Mouse (Mus musculus): Measurements from ENCODE around the gene Camk2g.

DNA sequence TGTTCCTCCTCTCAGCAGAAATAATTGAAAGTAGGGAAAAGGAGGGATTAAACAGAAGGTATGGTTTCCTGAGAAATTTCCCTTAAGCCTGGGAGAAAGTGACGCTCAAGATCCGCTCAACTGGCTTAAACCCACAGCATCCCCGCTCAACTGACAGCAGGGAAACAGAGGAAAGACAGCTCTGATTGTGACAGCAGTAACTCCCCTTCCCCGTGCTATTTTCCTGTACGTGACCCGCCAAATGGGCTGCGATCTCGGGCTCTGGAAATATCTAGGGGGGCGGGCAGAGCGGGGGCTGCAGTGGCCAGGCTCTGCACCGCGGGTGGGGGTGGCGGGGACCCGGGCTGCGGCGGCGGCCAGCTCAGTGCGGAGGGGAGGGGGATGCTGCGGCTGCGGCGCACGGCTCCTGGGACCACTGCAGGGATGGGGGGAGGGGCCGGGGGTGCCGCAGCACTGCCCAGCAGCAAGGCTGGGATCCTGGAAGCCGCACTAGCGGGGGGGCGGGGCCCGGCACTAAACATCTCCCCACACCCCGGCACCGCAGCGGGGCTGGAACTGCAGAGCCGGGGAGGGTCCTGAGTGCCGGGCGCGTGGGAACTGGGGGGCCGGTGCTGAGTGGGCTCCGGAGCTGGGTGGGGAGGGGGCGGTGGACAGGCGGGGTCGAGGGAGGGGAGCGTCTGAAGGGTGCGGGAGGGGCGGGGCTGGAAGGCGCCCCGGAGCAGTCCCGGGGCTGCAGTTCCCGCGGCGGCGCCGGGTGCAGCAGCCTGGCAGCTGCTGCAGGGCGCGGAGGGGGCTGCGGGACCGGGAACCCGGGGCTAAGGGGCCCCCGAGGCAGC, 748 bp downstream of the Camk2g start:
- TF ChIP-seq POLR2A (IDR thresholded peaks at IDR 0.05; ENCODE audit: insufficient read depth, low read length) (no peak), CTCF (IDR thresholded peaks at IDR 0.05; ENCODE audit: low read depth, low read length) (no peak), EP300 (IDR thresholded peaks at IDR 0.05; ENCODE audit: insufficient read depth, low read depth, low read length) (no peak)
